Mouse (Mus musculus) kidney, embryonic 14.5 days (tissue): ENCODE results near the gene F2rl3. TPM values are rescaled to one million over a fixed set of nuclear protein-coding genes. Genes with fewer than 3 reads are reported as not detected.

Source experiments
- ATAC-seq: fragments of 200-750 bp; cut with Nextera tagmentation; 2 replicates; pipeline ENCODE4 v1.8.0; 2017; ENCODE audit warnings: moderate number of reproducible peaks, mild to moderate bottlenecking, moderate TSS enrichment, moderate library complexity; ENCODE audit not compliant: low FRiP score, low TSS enrichment
- H3K27ac ChIP-seq: fragments of 300-500 bp; sonication (generic); 2 replicates; pipeline ENCODE4 v1.5.1; 2014; ENCODE audit warnings: low read depth, mild to moderate bottlenecking, low read length, moderate library complexity, mixed read lengths
- H3K27me3 ChIP-seq: fragments of 300-500 bp; sonication (generic); 2 replicates; pipeline ENCODE4 v1.6.1; 2014; ENCODE audit warnings: mild to moderate bottlenecking, low read length; ENCODE audit not compliant: control insufficient read depth, insufficient read depth
- H3K36me3 ChIP-seq: fragments of 300-500 bp; sonication (generic); 2 replicates; pipeline ENCODE4 v1.6.1; 2014; ENCODE audit warnings: low read length, mixed read lengths; ENCODE audit not compliant: control insufficient read depth, insufficient read depth
- H3K4me1 ChIP-seq: fragments of 300-500 bp; sonication (generic); 2 replicates; pipeline ENCODE4 v1.6.1; 2014; ENCODE audit warnings: low read length, mixed read lengths; ENCODE audit not compliant: control insufficient read depth, insufficient read depth
- H3K4me2 ChIP-seq: fragments of 300-500 bp; sonication (generic); replicated peaks from 2 replicates; pipeline ENCODE4 v1.6.1; 2014; ENCODE audit warnings: low read depth, mild to moderate bottlenecking, low read length
- H3K4me3 ChIP-seq: fragments of 300-500 bp; sonication (generic); 2 replicates; pipeline ENCODE4 v1.5.1; 2014; ENCODE audit warnings: mild to moderate bottlenecking, low read length
- H3K9ac ChIP-seq: fragments of 300-500 bp; sonication (generic); 2 replicates; pipeline ENCODE4 v1.6.1; 2014; ENCODE audit warnings: low read depth, mild to moderate bottlenecking, low read length, moderate library complexity
- H3K9me3 ChIP-seq: fragments of 300-500 bp; sonication (generic); 2 replicates; pipeline ENCODE4 v1.6.1; 2016; ENCODE audit warnings: low read length; ENCODE audit not compliant: control insufficient read depth
- WGBS: fragments of 180-500 bp; shearing (Covaris S2); extraction: QIAGEN DNeasy Blood & Tissue Kit; methylation state at CpG from one replicate; pipeline ENCODE4 v1.1.7; 2014; 5-methylcytosine and 5-hydroxymethylcytosine counted together
- polyA plus RNA-seq: library from polyadenylated mRNA; unstranded; fragments of >200 nt; fragmentation: Nextera tagmentation; extraction: Ambion mirVana; gene quantifications from 2 replicates; pipeline ENCODE4 v1.2.1, GENCODE M21; 2014

The F2rl3 gene
- polyA plus RNA-seq, 1 experiment from 2014 or later, result 3.7 TPM

GRCm38 (mm10) chr8:72756771-72757390, 4.8 kb upstream of the F2rl3 start:
- H3K27me3 ChIP-seq, result no peaks in the 10 kb centered on the region
- no peak overlapping the region for H3K4me3 ChIP-seq
- WGBS, result 94% methylated on average over 34 of the region's 35 CpGs
- ATAC-seq, result no peak
- no peaks in the 10 kb centered on the region for H3K9me3 ChIP-seq
- H3K36me3 ChIP-seq, result peaks cover 57% of the 10 kb centered on the region
- H3K4me1 ChIP-seq, result no peaks in the 10 kb centered on the region
- no peak overlapping the region for H3K9ac ChIP-seq
- no peak overlapping the region for H3K4me2 ChIP-seq
- no peak overlapping the region for H3K27ac ChIP-seq

- no peak overlapping the region for H3K9ac ChIP-seq
- no peak overlapping the region for H3K4me3 ChIP-seq
- no peaks in the 10 kb centered on the region for H3K4me1 ChIP-seq
- no peak overlapping the region for H3K27ac ChIP-seq
- no peaks in the 10 kb centered on the region for H3K27me3 ChIP-seq
- H3K36me3 ChIP-seq, result peaks cover 50% of the 10 kb centered on the region
- no peak overlapping the region for H3K4me2 ChIP-seq
- ATAC-seq, result no peak
- 92% methylated on average over 15 of the region's 15 CpGs for WGBS
- H3K9me3 ChIP-seq, result no peaks in the 10 kb centered on the region
Measured at GRCm38 (mm10) chr8:72757426-72758195, 4.1 kb upstream of the F2rl3 start.

GRCm38 (mm10) chr8:72758310-72758709, 3.4 kb upstream of the F2rl3 start:
- H3K9ac ChIP-seq, result no peak overlapping the region
- no peak overlapping the region for H3K4me3 ChIP-seq
- no peaks in the 10 kb centered on the region for H3K9me3 ChIP-seq
- no peak overlapping the region for H3K4me2 ChIP-seq
- peaks cover 43% of the 10 kb centered on the region for H3K36me3 ChIP-seq
- H3K4me1 ChIP-seq, result no peaks in the 10 kb centered on the region
- no peak for ATAC-seq
- H3K27ac ChIP-seq, result no peak overlapping the region
- H3K27me3 ChIP-seq, result no peaks in the 10 kb centered on the region

GRCm38 (mm10) chr8:72760216-72760615, 1.5 kb upstream of the F2rl3 start:
- H3K9me3 ChIP-seq, result no peaks in the 10 kb centered on the region
- no peak overlapping the region for H3K9ac ChIP-seq
- H3K4me3 ChIP-seq, result no peak overlapping the region
- no peak for ATAC-seq
- H3K4me2 ChIP-seq, result no peak overlapping the region
- H3K27ac ChIP-seq, result no peak overlapping the region
- no peaks in the 10 kb centered on the region for H3K4me1 ChIP-seq
- 83% methylated on average over 3 of the region's 3 CpGs for WGBS
- H3K36me3 ChIP-seq, result peaks cover 32% of the 10 kb centered on the region
- no peaks in the 10 kb centered on the region for H3K27me3 ChIP-seq

- Histone ChIP-seq H3K9ac (no peak overlapping the region), H3K4me2 (no peak overlapping the region; the same call in 1 of the 2 replicates), H3K36me3 (peaks cover 12% of the 10 kb centered on the region), H3K9me3 (no peaks in the 10 kb centered on the region), H3K4me1 (no peaks in the 10 kb centered on the region), H3K27me3 (no peaks in the 10 kb centered on the region), H3K4me3 (no peak overlapping the region), H3K27ac (no peak overlapping the region)
- WGBS, result 91% methylated on average over 12 of the region's 12 CpGs
- ATAC-seq, result no peak
Measured at GRCm38 (mm10) chr8:72762306-72762705, 626 bp downstream of the F2rl3 start.

GRCm38 (mm10) chr8:72765696-72766095, 4.0 kb downstream of the F2rl3 start:
- Histone ChIP-seq H3K9me3 (no peaks in the 10 kb centered on the region), H3K4me2 (no peak overlapping the region), H3K27ac (no peak overlapping the region), H3K36me3 (no peaks in the 10 kb centered on the region), H3K27me3 (no peaks in the 10 kb centered on the region), H3K4me1 (no peaks in the 10 kb centered on the region), H3K4me3 (no peak overlapping the region), H3K9ac (no peak overlapping the region)
- peak; percentile 41; the same call in 1 of the 2 replicates for ATAC-seq
- WGBS, result 76% methylated on average over 4 of the region's 4 CpGs

GRCm38 (mm10) chr8:72766777-72767176, 5.1 kb downstream of the F2rl3 start:
- Histone ChIP-seq H3K4me3 (no peak overlapping the region), H3K36me3 (no peaks in the 10 kb centered on the region), H3K27ac (no peak overlapping the region), H3K9me3 (no peaks in the 10 kb centered on the region), H3K27me3 (no peaks in the 10 kb centered on the region), H3K4me1 (no peaks in the 10 kb centered on the region), H3K9ac (no peak overlapping the region), H3K4me2 (no peak overlapping the region)
- no peak for ATAC-seq
- WGBS, result 30% methylated on average over 7 of the region's 7 CpGs

GRCm38 (mm10) chr8:72777797-72778196, 16.1 kb downstream of the F2rl3 start:
- Histone ChIP-seq H3K9ac (no peak overlapping the region), H3K4me3 (no peak overlapping the region), H3K9me3 (no peaks in the 10 kb centered on the region), H3K36me3 (no peaks in the 10 kb centered on the region), H3K27me3 (no peaks in the 10 kb centered on the region), H3K4me2 (no peak overlapping the region), H3K4me1 (no peaks in the 10 kb centered on the region), H3K27ac (no peak overlapping the region)
- 97% methylated on average over 1 of the region's 1 CpGs for WGBS
- no peak for ATAC-seq

- WGBS, result 93% methylated on average over 4 of the region's 4 CpGs
- H3K9ac ChIP-seq, result no peak overlapping the region
- no peak for ATAC-seq
- no peak overlapping the region for H3K4me3 ChIP-seq
- H3K4me1 ChIP-seq, result no peaks in the 10 kb centered on the region
- H3K27me3 ChIP-seq, result no peaks in the 10 kb centered on the region
- H3K4me2 ChIP-seq, result no peak overlapping the region
- no peak overlapping the region for H3K27ac ChIP-seq
- H3K36me3 ChIP-seq, result no peaks in the 10 kb centered on the region
- H3K9me3 ChIP-seq, result no peaks in the 10 kb centered on the region
Measured at GRCm38 (mm10) chr8:72780644-72781043, 19.0 kb downstream of the F2rl3 start.
